Mouse (Mus musculus): ENCODE measurements around the gene Inafm1.
"Not testable (repeated sequence)": the region's sequence is repeated elsewhere in the genome, so short reads cannot be mapped to it uniquely, and the experiment has no call there.

Gene Inafm1

GRCm38 (mm10) chr7:16296766-16297390 lies 23.5 kb upstream of the Inafm1 start:
- peak; percentile 82 to 89 for DNase-seq

- DNase-seq, result no peak
Measured at GRCm38 (mm10) chr7:16296146-16296545, 22.7 kb upstream of the Inafm1 start.

- DNase-seq, result peak; percentile 69 to 72
Measured at GRCm38 (mm10) chr7:16295321-16295900, 22.0 kb upstream of the Inafm1 start.

DNA sequence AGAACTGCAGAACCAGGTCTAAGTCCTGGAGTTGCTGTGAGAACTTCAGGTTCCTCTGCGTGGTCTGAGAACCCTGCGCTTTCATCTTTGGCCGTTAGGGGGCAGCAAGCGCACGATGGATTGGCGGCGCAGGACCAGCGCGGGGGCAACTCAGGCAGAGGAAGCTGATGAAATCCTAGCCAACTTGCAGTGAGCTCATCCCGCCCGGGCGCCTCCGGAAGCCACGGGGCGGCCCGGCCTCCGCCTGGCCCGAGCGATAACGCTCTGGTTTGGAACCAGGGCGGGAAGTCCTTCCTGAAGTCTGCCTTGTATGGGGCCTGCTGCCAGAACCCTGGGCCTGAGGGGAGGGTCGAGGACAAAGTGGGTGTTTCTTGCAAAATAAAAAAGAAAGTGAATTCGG lies 21.4 kb upstream of the Inafm1 start:
- DNase-seq, result peak; percentile 87 to 95

DNA sequence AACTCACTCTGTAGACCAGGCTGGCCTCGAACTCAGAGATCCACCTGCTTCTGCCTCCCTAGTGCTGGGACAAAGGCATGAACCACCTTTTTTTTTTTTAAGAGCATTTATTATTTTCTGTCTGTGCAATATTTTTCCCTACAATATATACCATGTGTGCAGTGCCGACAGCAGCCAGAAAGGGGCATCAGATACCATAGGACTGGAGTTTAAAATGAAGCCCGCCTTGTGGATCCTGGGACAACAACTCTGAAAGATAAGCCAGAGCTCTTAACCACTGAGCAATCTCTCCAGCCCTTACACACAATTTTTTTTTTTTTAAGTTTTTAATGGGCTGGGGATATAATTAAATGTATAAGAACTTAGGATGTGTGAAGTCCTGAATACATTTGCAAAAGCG lies 20.9 kb upstream of the Inafm1 start:
- DNase-seq, result peak in 1 of 2 experiments; percentile 42

GRCm38 (mm10) chr7:16287791-16288190 lies 14.4 kb upstream of the Inafm1 start:
- DNase-seq, result no peak

DNA sequence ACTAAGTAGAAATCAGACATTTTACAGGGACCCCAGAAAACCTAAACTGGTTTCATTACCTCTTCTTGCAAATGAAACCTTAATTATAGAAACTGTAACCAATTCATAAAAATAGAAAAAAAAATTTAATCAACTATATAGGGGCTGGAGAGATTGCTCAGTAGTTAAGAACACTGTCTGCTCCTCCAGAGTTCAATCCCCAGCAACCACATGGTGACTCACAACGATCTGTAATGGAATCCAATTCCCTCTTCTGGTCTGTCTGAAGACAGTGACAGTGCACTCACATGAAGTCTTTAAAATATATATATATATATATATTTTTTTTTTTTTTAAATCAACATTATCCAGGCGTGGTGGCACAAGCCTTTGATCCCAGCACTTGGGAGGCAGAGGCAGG lies 13.6 kb upstream of the Inafm1 start:
- DNase-seq, result no peak

GRCm38 (mm10) chr7:16286026-16286961 lies 12.9 kb upstream of the Inafm1 start, which contains the start of gene Ccdc9:
Ccdc9 (minus strand) TSS chr7:16286795.
- peak; percentile 100 for DNase-seq

GRCm38 (mm10) chr7:16285450-16286025 lies 12.1 kb upstream of the Inafm1 start:
- DNase-seq, result peak; percentile 55 to 61

DNA sequence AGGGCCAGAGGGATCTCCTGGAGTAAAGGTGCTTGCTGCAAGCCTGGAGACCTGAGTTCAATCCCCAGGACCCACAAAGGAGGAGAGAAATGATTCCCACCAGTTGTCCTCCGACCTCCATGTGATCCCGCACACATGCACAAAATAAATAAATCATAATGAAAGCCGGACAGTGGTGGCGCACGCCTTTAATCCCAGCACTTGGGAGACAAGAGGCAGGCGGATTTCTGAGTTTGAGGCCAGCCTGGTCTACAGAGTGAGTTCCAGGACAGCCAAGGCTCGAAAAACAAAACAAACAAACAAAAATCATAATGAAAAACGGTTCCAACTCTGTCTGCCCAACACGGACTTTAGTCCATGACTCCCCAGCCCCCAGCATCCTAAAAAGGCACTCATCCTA lies 11.5 kb upstream of the Inafm1 start:
- no peak for DNase-seq

- DNase-seq, result no peak
Measured at GRCm38 (mm10) chr7:16284001-16284400, 10.6 kb upstream of the Inafm1 start.

GRCm38 (mm10) chr7:16282334-16282733 lies 8.9 kb upstream of the Inafm1 start:
- DNase-seq, result no peak

- DNase-seq, result no peak
Measured at GRCm38 (mm10) chr7:16280721-16281120, 7.3 kb upstream of the Inafm1 start.

DNA sequence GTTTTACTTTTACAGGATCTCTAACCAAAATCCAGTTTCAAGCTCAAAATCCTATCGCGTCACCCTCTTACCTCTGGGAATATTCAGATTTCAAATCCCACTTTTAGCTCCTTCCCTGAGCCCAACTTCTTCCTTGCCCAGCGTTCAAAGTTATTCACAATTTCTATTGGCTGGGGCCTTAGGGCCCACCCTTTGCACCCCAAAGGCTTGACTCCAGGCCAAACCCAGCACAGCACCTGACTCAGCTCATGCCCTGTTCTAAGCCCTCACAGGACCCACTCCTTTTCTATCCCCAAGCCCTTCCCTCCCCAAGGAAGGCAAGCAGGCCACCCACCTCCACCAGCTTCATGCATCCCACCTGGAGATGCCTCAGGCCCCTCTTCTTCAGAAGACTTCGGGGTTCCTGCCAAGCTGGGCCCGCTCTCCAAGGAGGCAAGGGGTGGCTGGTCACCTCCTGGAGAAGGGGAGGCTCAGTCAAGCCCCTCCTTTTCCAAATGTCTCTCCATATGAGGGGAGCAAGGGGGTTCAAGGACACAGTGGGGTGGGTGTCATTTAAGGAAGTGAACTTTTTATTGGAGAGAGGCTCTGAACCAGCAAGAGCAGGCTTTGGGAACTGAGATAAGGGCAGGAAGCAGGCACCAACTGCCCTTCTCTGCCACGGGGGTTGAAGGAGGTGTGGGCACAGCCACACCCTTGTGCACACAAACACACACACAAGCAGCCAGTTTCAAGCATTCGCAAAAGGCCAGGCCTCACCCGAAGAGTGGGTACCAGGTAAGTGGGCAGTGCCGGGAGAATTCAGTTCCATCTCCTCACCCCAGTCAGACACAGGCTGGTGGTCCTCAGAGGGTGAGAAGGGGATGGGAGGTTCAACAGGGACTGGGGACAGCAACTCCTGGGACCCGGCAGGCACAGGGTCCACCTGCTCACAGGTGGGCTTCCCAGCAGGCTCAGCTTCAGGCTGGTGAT lies 1.8 kb upstream of the Inafm1 start:
- DNase-seq, result no peak

GRCm38 (mm10) chr7:16273766-16274140 lies 336 bp upstream of the Inafm1 start:
- DNase-seq, result peak; percentile 70 to 77

GRCm38 (mm10) chr7:16272681-16273080 lies 736 bp downstream of the Inafm1 start:
- DNase-seq, result peak in 1 of 2 experiments; percentile 41

DNA sequence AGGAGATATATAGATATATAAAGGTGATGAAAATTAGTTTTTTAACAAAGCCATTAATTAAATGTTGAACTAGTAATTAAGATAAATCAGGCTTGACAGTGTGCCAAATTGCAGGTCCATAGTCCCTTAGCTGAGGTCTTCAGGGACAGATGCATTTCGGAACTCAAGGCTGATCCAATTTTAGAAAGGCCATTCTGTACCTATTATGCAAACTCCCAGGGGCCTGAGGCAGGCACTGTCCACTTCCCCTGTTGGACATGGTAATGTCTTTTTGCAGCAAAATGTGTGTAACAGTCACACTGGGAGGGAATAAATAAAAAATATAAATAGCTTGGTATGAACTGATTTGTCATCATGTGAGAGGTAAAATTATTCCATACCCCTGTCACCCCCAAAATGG lies 2.3 kb downstream of the Inafm1 start:
- DNase-seq, result no peak

DNA sequence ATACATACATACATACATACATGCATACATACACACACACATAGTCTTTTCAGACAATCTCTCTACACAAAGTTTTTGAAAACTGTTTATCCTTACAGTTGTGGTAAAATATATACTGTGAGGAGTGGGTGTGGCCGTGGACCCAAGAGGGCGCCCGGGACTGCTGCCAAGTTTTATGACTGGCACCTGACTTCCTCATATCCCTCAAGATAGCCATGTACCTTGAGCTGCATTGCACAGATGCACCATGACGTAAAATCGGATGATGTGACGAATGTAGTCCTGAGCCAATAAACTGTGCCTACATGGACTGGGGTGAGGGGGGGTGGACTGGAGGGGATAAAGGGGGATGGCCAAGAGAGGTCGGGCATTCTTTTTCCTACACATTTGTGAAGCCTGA lies 6.8 kb downstream of the Inafm1 start:
- DNase-seq, result not testable (repeated sequence)

GRCm38 (mm10) chr7:16265856-16266255 lies 7.6 kb downstream of the Inafm1 start:
- DNase-seq, result no peak

DNA sequence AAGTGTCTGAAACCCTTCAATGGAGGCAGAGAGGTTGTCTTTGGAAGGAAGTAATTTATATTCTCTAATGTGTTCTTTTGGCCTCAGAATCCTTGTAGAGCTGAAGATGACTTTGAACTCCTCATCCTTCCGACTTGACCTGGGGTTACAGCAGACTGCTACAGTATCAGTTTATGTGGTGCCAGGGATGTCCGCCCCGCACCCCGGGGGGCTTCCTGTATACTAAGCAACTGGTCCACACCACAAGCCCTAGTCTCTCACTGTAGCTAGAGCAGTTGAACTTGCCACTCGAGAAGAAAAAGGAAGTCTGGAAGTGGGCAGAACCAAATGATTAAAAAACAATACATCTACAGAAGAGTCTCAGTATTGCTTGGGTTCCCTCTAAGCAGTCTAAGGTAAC lies 9.6 kb downstream of the Inafm1 start:
- DNase-seq, result no peak

GRCm38 (mm10) chr7:16263015-16263787 lies 10.2 kb downstream of the Inafm1 start:
- peak; percentile 65 to 87 for DNase-seq
